Mouse (Mus musculus): Measurements from ENCODE around the gene Tcl1.
"Not testable (repeated sequence)": the region's sequence is repeated elsewhere in the genome, so short reads cannot be mapped to it uniquely, and the experiment has no call there.

Tcl1 gene

DNA sequence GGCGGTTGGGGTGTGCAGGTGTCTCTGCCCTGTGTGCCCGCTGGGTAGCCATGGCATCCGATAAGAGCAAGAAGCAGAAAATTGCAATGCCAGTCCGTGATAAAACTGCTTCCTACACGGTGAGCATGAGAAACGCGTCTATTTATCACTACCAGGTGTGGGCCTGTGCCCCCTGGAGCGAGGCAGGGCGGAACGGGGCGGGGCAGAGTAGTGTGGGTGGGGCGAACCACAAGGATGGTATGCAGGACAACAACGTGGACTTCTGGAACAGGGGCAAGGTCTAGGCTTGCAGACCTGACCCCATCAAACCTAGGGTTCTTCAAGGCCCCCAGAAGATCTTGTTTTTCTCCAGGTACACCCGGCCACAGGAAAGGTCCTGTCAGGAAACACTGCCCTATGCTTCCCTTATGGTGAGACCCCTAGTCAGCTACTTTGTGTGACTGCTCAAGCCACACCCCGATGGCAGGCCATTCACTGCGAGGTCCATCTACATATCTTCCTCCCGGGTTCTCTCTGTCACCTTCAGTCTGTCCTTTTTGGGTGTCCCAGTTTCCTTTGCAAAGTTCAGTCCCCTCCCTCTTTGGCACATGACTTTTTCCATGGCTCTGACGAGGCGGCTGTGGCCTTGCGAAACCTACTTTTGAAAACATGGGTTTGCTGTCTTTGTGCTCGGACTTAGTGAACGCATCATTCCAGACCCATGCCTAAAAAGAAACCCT, at the start of gene Tcl1:
Tcl1 (minus strand) TSS at position 193 of the 719 bp plus-strand sequence.
- DNase-seq (ENCODE audit: low spot score in 2 of 2) = no peak

DNA sequence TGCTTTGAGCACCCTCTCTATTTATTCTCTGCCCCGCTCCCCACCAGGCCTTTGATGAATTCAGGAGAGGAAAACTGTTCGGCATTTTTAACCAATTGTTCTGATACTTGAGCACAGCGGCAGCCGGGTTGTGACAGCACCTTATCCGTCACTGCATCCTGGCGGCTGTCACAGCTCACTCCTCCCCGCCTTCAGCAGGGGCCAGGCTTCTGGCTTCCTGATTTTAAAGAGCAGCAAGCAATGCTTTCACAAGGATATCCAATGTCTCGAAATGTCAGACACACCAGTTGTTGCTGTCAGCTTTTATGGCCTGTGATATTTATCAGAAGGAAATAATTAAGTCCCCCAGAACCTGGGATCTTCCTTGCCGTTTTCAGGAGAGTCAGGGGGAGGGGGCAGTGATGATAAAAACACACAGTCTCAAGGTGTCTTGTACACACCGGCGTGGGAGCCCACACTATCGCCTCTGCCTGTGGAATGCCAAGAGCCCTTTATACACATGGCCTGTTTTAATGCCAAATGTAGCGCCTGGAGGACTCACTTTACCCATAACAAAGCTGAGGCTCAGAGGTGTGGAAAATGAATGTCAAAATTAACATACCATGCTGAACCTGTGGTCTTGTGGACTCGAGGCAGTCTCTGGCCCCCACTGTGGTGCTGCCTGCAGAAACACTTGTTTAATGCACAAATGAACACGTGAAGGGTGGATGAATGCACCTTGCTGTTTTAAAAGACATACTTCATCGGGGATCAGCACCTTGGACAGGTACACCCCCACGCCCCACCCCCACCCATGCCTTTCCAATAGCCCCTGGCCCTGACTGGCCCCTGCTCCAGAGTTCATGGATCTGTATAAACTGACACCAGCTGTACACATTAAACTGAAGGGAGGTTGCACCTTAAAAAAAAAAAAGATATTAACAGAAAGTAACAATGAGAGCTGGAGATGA, 48.7 kb upstream of the Tcl1 start:
- no peak for DNase-seq (ENCODE audit: low spot score in 2 of 2)

DNA sequence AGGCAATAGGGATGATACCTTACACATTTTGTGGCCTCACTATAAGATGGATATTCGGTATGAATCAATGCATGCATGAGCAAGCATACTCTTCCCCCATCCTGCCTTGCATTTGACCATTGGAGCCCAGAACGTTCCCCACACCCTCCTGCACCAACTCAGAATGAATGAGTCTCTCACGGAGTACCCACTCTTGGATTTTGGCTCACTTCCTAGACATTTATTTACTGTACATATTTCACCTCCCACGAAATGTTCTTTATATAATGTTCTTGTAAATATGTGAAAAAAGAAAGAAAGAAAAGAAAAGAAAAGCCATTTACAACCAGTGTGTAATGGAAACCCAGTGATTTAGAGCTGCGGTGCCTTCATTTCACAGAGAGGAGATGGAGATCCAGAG, 44.5 kb upstream of the Tcl1 start:
- no peak for DNase-seq (ENCODE audit: low spot score in 2 of 2)

- no peak for DNase-seq (ENCODE audit: low spot score in 2 of 2)
Measured at GRCm38 (mm10) chr12:105266096-105266495, 43.5 kb upstream of the Tcl1 start.

- no peak for DNase-seq (ENCODE audit: low spot score in 2 of 2)
Measured at GRCm38 (mm10) chr12:105259221-105259620, 36.6 kb upstream of the Tcl1 start.

DNA sequence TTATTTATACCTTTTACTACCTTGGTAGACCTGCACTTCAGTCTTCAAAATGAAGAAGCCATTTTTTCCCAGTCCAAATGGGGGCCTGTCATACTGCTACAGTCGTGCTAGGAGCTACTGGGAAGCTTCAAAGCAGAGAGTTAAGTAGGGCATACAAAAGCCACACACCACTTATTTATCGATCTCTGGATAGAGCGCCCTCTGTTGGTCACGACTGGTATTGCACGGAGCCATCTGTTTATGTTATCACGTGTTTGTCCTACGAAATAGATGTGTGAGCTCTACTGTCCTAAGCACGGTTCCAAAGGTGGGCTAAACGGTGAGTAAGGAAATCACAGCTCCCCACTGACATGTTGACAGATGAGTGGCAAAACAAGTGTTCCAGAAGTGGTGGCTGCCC, 36.2 kb upstream of the Tcl1 start:
- DNase-seq (ENCODE audit: low spot score in 2 of 2) = no peak

DNA sequence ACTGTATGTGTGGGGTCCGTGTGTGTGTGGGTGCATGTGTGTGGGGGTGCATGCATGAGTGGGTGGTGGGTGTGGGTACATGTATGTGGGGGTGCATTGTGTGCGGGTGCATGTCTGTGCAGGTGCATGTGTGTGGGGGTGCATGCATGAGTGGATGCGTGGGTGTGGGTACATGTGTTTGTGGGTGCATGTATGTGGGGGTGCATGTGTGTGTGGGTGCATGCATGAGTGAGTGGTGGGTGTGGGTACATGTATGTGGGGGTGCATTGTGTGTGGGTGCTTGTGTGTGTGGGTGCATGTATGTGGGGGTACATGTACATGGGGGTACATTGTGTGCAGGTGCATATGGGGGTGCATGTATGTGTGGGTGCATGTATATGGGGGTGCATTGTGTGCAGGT, 31.2 kb upstream of the Tcl1 start:
- no peak for DNase-seq (ENCODE audit: low spot score in 2 of 2)

DNA sequence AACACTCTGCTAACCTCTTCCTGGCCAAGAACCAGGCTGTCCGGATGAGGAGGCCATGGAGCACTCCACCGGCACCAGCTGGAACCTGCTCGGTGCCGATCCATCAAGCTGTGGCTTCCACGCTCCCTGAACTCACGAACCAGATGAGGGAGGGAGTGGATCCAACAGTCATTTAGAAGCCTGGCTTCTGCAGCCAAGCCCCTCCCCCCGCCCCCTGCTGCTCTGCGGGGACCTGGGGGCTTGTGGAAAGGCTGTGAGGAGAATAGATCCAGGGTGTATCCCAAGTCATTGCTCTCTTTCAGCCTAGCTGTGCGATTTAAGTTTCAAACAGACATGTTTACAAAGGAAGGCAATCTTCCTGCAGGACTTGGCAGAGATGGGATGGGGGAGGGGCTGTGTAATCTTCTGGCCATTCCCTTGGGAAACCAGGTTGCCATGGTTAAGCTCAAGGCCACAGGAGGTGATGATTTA, 26.2 kb upstream of the Tcl1 start:
- no peak for DNase-seq (ENCODE audit: low spot score in 2 of 2)

- no peak for DNase-seq (ENCODE audit: low spot score in 2 of 2)
Measured at GRCm38 (mm10) chr12:105239060-105239459, 16.5 kb upstream of the Tcl1 start.

- no peak for DNase-seq (ENCODE audit: low spot score in 2 of 2)
Measured at GRCm38 (mm10) chr12:105235091-105235490, 12.5 kb upstream of the Tcl1 start.

- no peak for DNase-seq (ENCODE audit: low spot score in 2 of 2)
Measured at GRCm38 (mm10) chr12:105234362-105234761, 11.8 kb upstream of the Tcl1 start.

DNA sequence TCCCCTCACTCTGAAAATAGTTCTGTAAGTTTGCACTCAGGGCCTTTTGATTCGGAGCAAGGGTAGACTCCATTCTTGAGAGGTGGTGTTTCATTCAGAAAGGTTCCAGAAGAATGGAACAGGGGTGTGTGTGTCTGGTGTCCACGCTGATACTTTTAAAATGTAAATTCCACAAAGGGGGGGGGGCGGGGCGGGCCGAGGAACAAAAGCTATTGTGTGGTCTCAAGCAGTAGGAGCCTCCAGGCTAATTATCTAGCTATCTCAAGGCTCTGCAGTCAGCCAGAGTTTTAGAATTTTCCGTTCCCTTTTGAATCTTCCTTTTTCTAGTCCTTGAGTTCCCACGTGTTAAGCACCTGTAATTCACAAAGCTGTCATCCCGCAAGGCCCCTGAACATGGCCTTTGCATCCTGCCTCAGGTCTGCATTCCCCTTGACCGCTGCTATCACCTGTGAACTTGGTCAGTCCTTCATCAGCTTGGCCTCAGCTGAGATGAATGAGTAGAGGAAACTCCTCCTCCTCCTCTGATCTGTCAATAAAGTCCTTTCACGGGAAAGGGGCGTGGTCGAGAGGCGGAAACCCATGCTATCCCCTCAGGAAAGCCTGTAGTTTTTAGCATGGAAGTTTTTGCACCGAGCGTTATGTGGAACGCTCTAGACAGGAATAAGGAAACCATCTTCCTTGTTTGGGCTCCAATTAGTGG, 2.2 kb upstream of the Tcl1 start:
- DNase-seq (ENCODE audit: low spot score in 2 of 2) = no peak

DNA sequence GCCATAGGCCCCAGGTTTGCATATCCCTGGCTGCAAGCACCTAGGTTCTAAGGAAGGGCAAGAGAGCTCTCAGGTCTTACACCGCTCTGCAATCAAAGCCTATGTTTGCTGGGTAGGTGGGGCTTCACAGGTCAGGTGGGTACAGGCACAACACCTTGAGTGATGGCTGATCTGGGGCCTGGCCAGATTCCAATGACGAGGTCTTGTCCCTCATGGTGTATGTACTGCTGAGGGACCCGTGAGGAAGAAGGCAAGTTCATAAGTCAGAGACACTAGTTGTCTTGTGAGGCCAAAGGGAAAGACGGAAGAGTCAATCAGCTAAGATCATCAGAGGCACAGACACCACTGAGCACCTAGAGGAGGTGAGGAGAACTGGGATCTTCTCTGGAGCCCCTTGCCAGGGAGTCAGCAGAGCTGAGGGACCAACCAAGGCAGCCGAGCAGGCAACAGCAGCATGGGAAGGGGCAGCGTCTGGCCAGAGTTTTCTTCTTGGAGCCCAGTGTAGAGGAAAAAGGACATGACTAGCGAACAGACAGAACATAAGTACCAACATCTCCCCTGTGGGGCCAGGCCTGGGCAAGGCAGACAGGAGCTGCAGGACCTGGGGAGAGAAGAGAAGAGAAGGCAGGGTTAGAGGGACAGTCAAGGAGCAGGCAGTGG, 5.4 kb downstream of the Tcl1 start:
- no peak for DNase-seq (ENCODE audit: low spot score in 2 of 2)

DNA sequence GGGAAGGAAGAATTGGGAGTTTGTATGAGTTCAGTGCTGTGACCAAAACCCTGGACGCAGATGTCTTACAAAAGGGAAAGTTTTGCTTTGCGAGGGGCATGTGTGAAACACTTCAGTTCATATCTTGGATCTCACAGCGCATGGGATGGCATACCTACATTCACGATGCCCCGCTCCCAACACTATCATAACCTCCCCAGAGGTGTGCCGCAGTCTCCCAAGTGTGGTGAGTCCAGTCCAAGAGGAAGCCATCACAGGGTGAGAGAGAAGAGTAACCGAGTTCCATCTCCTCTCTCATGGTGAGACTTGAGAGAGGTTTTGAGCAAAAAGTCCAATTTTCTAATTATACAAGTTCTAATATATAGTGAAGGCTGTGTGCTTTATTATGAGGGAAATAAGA, 13.4 kb downstream of the Tcl1 start:
- DNase-seq (ENCODE audit: low spot score in 2 of 2) = no peak

DNA sequence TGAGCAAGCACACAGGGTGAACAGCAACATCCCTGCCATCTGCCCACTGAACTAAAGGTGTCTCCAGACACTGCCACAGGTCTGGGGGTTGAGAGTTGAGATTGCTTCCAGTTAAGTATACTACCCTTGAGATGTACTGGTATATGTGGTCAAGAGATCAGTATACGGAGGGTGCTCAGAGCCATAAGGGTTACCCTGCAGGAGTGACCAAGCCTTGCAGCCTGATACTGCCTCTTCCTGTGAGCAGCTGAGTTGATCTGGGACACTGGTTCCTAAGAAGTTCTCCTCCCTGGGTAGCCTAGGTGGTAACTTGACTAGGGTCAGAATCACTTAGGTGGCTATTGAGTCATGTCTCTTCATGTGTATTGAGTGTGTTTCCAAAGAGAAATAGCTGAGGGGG, 14.2 kb downstream of the Tcl1 start:
- DNase-seq (ENCODE audit: low spot score in 2 of 2) = no peak

GRCm38 (mm10) chr12:105207071-105207470, 15.5 kb downstream of the Tcl1 start:
- DNase-seq (ENCODE audit: low spot score in 2 of 2) = no peak

GRCm38 (mm10) chr12:105201657-105202056, 20.9 kb downstream of the Tcl1 start, which contains the start of gene Tcl1b4:
Gene Tcl1b4 (plus strand): TSS chr12:105201957.
- not testable (repeated sequence) for DNase-seq (ENCODE audit: low spot score in 2 of 2)

- DNase-seq (ENCODE audit: low spot score in 2 of 2) = not testable (repeated sequence)
Measured at GRCm38 (mm10) chr12:105199684-105200497, 22.7 kb downstream of the Tcl1 start.

- DNase-seq (ENCODE audit: low spot score in 2 of 2) = not testable (repeated sequence)
Measured at GRCm38 (mm10) chr12:105190743-105191142, 31.9 kb downstream of the Tcl1 start, which contains the start of gene Tcl1b3. Gene Tcl1b3 (plus strand): TSS chr12:105191043.

DNA sequence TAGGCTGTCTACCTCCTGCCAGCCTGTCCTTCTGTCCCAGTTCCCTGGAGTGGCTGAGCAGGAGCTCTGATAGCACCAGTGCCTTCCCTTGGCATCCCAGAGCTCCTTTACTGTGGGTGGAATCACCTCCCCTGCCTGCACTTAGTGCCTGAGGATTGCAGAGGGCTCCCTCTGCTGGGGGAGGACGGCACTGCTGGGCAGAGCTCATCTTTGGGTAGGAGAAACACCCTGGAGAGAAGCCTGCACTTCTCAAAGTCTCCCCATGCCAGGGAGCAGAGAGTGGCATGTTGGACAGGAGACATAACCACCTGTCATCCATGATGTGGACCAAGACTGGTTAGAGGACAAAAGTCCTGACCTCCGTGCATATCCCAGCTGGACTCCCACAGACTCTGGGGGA, 33.6 kb downstream of the Tcl1 start:
- not testable (repeated sequence) for DNase-seq (ENCODE audit: low spot score in 2 of 2)

Measured in natural killer cell, adult 2 months (primary cell).